In the genomic region with DNA sequence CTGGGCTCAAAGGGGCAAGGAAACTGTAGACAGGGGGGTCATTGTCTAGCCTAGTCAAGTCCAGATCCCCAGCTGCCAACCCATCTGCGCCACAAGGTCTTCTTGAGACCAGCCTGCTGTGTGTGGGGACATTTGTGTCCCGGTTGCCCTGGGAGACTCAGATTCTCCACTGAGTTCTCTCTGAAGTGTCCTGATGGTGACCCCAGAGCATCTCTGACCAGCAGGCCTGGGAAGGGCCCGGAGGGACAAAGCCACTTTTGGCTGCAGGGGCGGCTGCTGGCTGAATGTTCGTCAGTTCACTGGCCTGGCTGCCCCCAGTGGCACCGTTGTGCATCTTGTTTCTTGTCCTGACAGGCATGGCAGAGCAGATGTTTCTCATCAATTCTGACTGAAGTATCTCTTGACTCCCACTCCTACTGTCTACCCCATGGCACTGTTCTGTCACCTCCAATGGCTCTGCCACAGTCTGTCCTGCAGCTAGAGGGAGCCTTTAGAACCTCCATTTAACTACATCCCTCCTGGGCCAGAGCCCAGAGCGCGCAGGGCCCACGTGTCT, we compare ENCODE assay signal across 9 mouse cellular contexts. TPM values are rescaled to one million over a fixed set of nuclear protein-coding genes. Genes with fewer than 3 reads are reported as not detected.
DNase-seq lines count a peak whose midpoint lies in the region; ATAC-seq lines count a peak whose summit lies in the region.
"Had no signal": no experiment of that assay in that cellular context is flagged by ENCODE, and none has a peak within 500 bp of the region (broad histone marks: within the 10 kb centered on the region; RNA-seq: fewer than 3 reads in every experiment).

No protein-coding gene starts in this region.

- H3K27ac ChIP-seq in kidney, embryonic 15.5 days: no peak overlapping the region
- no peak overlapping the region for H3K27ac ChIP-seq in stomach, embryonic 16.5 days (ENCODE audit: low read length)
- no peak overlapping the region for H3K27ac ChIP-seq in forebrain, embryonic 12.5 days

- no peaks in the 10 kb centered on the region for H3K36me3 ChIP-seq in kidney, embryonic 15.5 days
- H3K36me3 ChIP-seq in stomach, embryonic 16.5 days (ENCODE audit: control insufficient read depth, insufficient read depth, low read length): no peaks in the 10 kb centered on the region
- H3K36me3 ChIP-seq in forebrain, embryonic 12.5 days (replicated peaks): no peaks in the 10 kb centered on the region

- no peak overlapping the region for H3K4me3 ChIP-seq in kidney, embryonic 15.5 days (replicated peaks)
- no peak overlapping the region for H3K4me3 ChIP-seq in stomach, embryonic 16.5 days (replicated peaks; ENCODE audit: low read length)
- H3K4me3 ChIP-seq in forebrain, embryonic 12.5 days (replicated peaks): no peak overlapping the region

- no peak overlapping the region for H3K4me2 ChIP-seq in kidney, embryonic 15.5 days
- no peak overlapping the region for H3K4me2 ChIP-seq in stomach, embryonic 16.5 days (ENCODE audit: low read depth, low read length)
- no peak overlapping the region for H3K4me2 ChIP-seq in forebrain, embryonic 12.5 days

- H3K27me3 ChIP-seq in kidney, embryonic 15.5 days: no peaks in the 10 kb centered on the region
- H3K27me3 ChIP-seq in stomach, embryonic 16.5 days (ENCODE audit: control insufficient read depth, insufficient read depth, low read length): no peaks in the 10 kb centered on the region
- H3K27me3 ChIP-seq in forebrain, embryonic 12.5 days: no peaks in the 10 kb centered on the region
- H3K27me3 ChIP-seq: Patski had no signal

- H3K9me3 ChIP-seq in kidney, embryonic 15.5 days (replicated peaks): peaks cover 2% of the 10 kb centered on the region; the same call in 1 of the 2 replicates
- no peaks in the 10 kb centered on the region for H3K9me3 ChIP-seq in stomach, embryonic 16.5 days (replicated peaks; ENCODE audit: control insufficient read depth, low read length)
- H3K9me3 ChIP-seq in forebrain, embryonic 12.5 days: no peaks in the 10 kb centered on the region

- no peak for DNase-seq in kidney, postnatal 25 days
- peak; percentile 69 for DNase-seq in retina, postnatal 1 day
- no peak for DNase-seq in retina, embryonic 14.5 days (ENCODE audit: low spot score)
- DNase-seq in gastrocnemius, postnatal 25 days: peak; percentile 31
- DNase-seq in testis, postnatal 10 days (ENCODE audit: low spot score): no peak

- WGBS in kidney, embryonic 15.5 days: 54% methylated on average over 9 of the region's 9 CpGs
- WGBS in stomach, embryonic 16.5 days: 64% methylated on average over 9 of the region's 9 CpGs
- 69% methylated on average over 9 of the region's 9 CpGs for WGBS in forebrain, embryonic 12.5 days

- no peak overlapping the region for H3K9ac ChIP-seq in kidney, embryonic 15.5 days
- no peak overlapping the region for H3K9ac ChIP-seq in stomach, embryonic 16.5 days (ENCODE audit: low read length)
- H3K9ac ChIP-seq in forebrain, embryonic 12.5 days: no peak overlapping the region

- 0 out of 2 replicates have a peak, but pooled peaks cover 2% of the 10 kb centered on the region for H3K4me1 ChIP-seq in kidney, embryonic 15.5 days
- H3K4me1 ChIP-seq in stomach, embryonic 16.5 days (ENCODE audit: control insufficient read depth, insufficient read depth, low read length): 0 out of 2 replicates have a peak, but pooled peaks cover 2% of the 10 kb centered on the region
- H3K4me1 ChIP-seq in forebrain, embryonic 12.5 days: no peaks in the 10 kb centered on the region

- ATAC-seq in kidney, embryonic 15.5 days (replicated peaks; ENCODE audit: low FRiP score): peak; percentile 58; the same call in 1 of the 2 replicates
- peak; percentile 50; the same call in 1 of the 2 replicates for ATAC-seq in stomach, embryonic 16.5 days (ENCODE audit: insufficient read depth, low FRiP score)
- no peak for ATAC-seq in forebrain, embryonic 12.5 days (ENCODE audit: low FRiP score)
- ATAC-seq: Patski had no signal

RNA-seq across cellular contexts. Expression of gene Cbx7, which starts 9.5 kb away (rescaled TPM):
- 2.9 and 3.0 TPM in 2 replicates for polyA plus RNA-seq in kidney, embryonic 15.5 days (2015; fragmentation: Nextera tagmentation; extraction: Ambion mirVana)
- total RNA-seq in gastrocnemius, postnatal 25 days (2021): 10 to 100 TPM in 1 of 2 experiments, 1 to 10 TPM in 1; 8.6 to 11.1 TPM
- 5.7 and 6.9 TPM in 2 replicates for polyA plus RNA-seq in stomach, embryonic 16.5 days (2015; fragmentation: Nextera tagmentation; extraction: Ambion mirVana)
- 3.3 and 3.6 TPM in 2 replicates for polyA plus RNA-seq in forebrain, embryonic 12.5 days (2016; fragmentation: Nextera tagmentation; extraction: Ambion mirVana)

RNA-seq across cellular contexts. Expression of gene Pdgfb, which starts 53.3 kb away (rescaled TPM):
- 3.8 and 5.1 TPM in 2 replicates for polyA plus RNA-seq in kidney, embryonic 15.5 days (2015; fragmentation: Nextera tagmentation; extraction: Ambion mirVana)
- 10 to 100 TPM; 13.9 to 16.7 TPM for total RNA-seq in gastrocnemius, postnatal 25 days (2021)
- 2.9 and 3.4 TPM in 2 replicates for polyA plus RNA-seq in stomach, embryonic 16.5 days (2015; fragmentation: Nextera tagmentation; extraction: Ambion mirVana)
- polyA plus RNA-seq in forebrain, embryonic 12.5 days (2016; fragmentation: Nextera tagmentation; extraction: Ambion mirVana): 2.1 and 2.3 TPM in 2 replicates

Comparison
In these comparisons a context has a peak if more than half of its experiments do, and no peak if none do; other contexts are left out.
1. DNase-seq: peak in retina, postnatal 1 day (single experiment) and gastrocnemius, postnatal 25 days (single experiment); none in kidney, postnatal 25 days (0 of 2), retina, embryonic 14.5 days (single experiment) and testis, postnatal 10 days (single experiment).